Mouse (Mus musculus) G1E (cell line): Measurements from ENCODE around the gene St14. TPM values are rescaled to one million over a fixed set of nuclear protein-coding genes. Genes with fewer than 3 reads are reported as not detected.
A peak's percentile ranks its signal among the peaks of the same experiment; 100 is the strongest.

Source experiments
- ATAC-seq: 2 replicates; pipeline ENCODE4 v1.8.0; 2016; ENCODE audit warnings: mild to moderate bottlenecking; ENCODE audit not compliant: insufficient number of reproducible peaks, poor library complexity, low FRiP score, severe bottlenecking; ENCODE audit errors: extremely low read depth
- DNase-seq: peaks from one replicate; pipeline ENCODE4 v3.0.0; 2012; ENCODE audit warnings: low spot score
- H3K27me3 ChIP-seq: 2 replicates; pipeline ENCODE4 v1.6.1; 2012; ENCODE audit warnings: mild to moderate bottlenecking, low read length, inconsistent platforms; ENCODE audit not compliant: insufficient read depth
- H3K36me3 ChIP-seq: replicated peaks from 2 replicates; pipeline ENCODE3; 2012; ENCODE audit warnings: mild to moderate bottlenecking, inconsistent platforms
- H3K4me1 ChIP-seq: 2 replicates; pipeline ENCODE4 v1.6.1; 2012; ENCODE audit warnings: low read depth, low read length, inconsistent platforms, mixed read lengths; ENCODE audit not compliant: insufficient read depth
- H3K4me3 ChIP-seq: 2 replicates; pipeline ENCODE4 v1.5.1; 2012; ENCODE audit warnings: low read depth, mild to moderate bottlenecking, inconsistent platforms, low read length, moderate library complexity, mixed read lengths
- H3K9me3 ChIP-seq: replicated peaks from 2 replicates; pipeline ENCODE4 v1.6.1; 2012; ENCODE audit warnings: inconsistent platforms
- CTCF ChIP-seq: IDR thresholded peaks from 2 replicates; pipeline ENCODE4 v1.5.1; 2012; ENCODE audit warnings: low read depth, low read length, inconsistent platforms, mixed read lengths
- GATA1 ChIP-seq: IDR thresholded peaks from 2 replicates; pipeline ENCODE4 v1.6.1; 2012; ENCODE audit warnings: borderline replicate concordance, low read length, inconsistent platforms, mixed read lengths
- GATA2 ChIP-seq: IDR thresholded peaks from 2 replicates; pipeline ENCODE4 v1.6.1; 2012; ENCODE audit warnings: low read depth, low read length, inconsistent platforms, borderline replicate concordance
- POLR2AphosphoS5 ChIP-seq: IDR thresholded peaks from 2 replicates; pipeline ENCODE4 v1.6.1; 2012; ENCODE audit warnings: low read depth, low read length, inconsistent platforms; ENCODE audit not compliant: insufficient replicate concordance
- TAL1 ChIP-seq: conservative IDR thresholded peaks from 2 replicates; pipeline ENCODE4 v1.6.1; 2012; ENCODE audit warnings: low read depth, low read length, inconsistent platforms, mixed read lengths
- polyA plus RNA-seq: library from polyadenylated mRNA; stranded (reverse); fragments of >175 nt; gene quantifications from 2 replicates; pipeline ENCODE4 v1.2.3, GENCODE M21; 2012
- total RNA-seq, 2 experiments: library from RNA; stranded (forward) in 1 of 2; stranded (reverse) in 1 of 2; fragments of 200-1000 nt in 1 of 2; fragments of >200 nt in 1 of 2; fragmentation: Nextera tagmentation in 1 of 2; gene quantifications; 2 replicates each; pipeline ENCODE4 v1.2.3; 2014 to 2017

Gene St14
- total RNA-seq (2014; fragmentation: Nextera tagmentation) (not detected in 2 replicates), total RNA-seq (2017) (0.16 TPM in 1 of 2 replicates, not detected in the other), polyA plus RNA-seq (0.02 TPM in 1 of 2 replicates, not detected in the other)

DNA sequence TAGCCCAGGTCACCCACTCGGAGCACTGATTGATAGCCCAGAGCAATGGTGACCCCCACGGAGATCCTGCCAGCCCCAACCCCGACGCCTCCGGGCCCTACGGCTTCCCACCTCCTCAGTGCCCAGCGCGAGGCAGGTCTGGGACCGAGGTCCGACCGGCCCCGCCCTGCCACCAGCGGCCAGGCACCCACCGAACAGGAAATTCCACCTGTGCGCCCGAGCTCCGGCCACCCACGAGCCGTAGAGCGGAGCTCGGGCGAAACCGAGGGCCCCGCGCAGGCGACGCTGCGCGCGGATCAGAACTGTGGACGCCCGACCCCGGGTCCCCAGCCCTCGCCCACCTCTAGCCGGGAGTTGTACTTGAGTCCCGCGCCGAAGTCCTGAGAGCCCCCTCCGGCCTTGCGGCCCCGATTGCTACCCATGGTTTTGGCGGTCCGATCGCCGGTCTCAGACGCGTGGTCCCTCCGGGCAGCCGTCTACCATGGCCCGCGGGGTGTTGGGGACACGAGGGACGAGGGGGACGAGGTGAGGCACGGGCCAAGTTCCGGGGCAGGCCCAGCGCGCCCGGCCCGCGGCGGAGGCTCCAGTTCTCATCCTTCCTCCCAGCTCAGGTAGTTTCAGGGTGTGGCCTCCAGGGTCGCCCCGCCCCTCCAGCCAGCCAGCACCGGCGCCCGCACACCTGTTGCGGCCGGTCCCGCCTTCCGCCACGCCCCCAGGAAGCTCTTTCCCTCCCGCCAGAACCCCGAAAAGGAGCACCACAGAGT, at the start of gene St14:
St14 (minus strand) TSS at position 649 of the 764 bp plus-strand sequence.
- ATAC-seq (no peak), DNase-seq (no peak)
- no peak within 1 kb of the TSS for H3K4me3 ChIP-seq
- no peaks in the 10 kb centered on the region for H3K36me3 ChIP-seq
- H3K27me3 ChIP-seq = peaks cover 53% of the 10 kb centered on the region
- no peaks in the 10 kb centered on the region for H3K9me3 ChIP-seq
- 0 out of 2 replicates have a peak, but pooled peaks cover 3% of the 10 kb centered on the region for H3K4me1 ChIP-seq
- no peak for TF ChIP-seq TAL1
- no peak for TF ChIP-seq POLR2AphosphoS5
- no peak for TF ChIP-seq CTCF
- TF ChIP-seq GATA2 = no peak

GRCm38 (mm10) chr9:31177692-31178091, 46.0 kb upstream of the St14 start:
- Histone ChIP-seq H3K9me3 (no peaks in the 10 kb centered on the region), H3K27me3 (no peaks in the 10 kb centered on the region), H3K4me1 (peaks cover 56% of the 10 kb centered on the region), H3K36me3 (peaks cover 78% of the 10 kb centered on the region), H3K4me3 (no peak overlapping the region)
- TF ChIP-seq GATA2 (no peak), POLR2AphosphoS5 (no peak), GATA1 (no peak), CTCF (no peak), TAL1 (no peak)
- DNase-seq (no peak), ATAC-seq (no peak)

- Histone ChIP-seq H3K9me3 (no peaks in the 10 kb centered on the region), H3K36me3 (peaks cover 80% of the 10 kb centered on the region), H3K4me3 (no peak overlapping the region), H3K27me3 (no peaks in the 10 kb centered on the region), H3K4me1 (peaks cover 49% of the 10 kb centered on the region)
- TF ChIP-seq CTCF = no peak
- DNase-seq (peak; percentile 40), ATAC-seq (no peak)
Observed at GRCm38 (mm10) chr9:31176379-31177130, 44.9 kb upstream of the St14 start.

DNA sequence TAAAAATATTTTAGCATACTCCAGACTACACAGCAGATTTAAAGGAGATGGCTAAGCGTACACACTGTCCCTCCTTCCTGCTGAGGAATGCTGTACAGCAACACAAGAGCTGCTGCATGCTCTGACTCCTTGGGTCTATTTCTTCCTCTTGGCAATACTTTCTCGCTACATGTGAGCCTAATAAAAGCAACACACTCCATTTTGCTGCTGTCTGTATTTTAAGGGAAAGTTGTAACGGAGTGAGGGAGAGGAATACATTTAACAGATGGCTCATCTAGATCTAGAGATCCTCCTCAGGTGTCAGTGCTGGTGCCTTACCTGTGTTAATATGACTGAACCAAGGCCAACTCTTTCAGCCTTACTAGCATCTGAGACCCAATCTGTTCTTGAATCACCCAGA, 44.3 kb upstream of the St14 start:
- no peak for TF ChIP-seq GATA2
- TF ChIP-seq POLR2AphosphoS5 = no peak
- TF ChIP-seq TAL1 = no peak
- TF ChIP-seq CTCF = no peak
- TF ChIP-seq GATA1 = no peak
- Histone ChIP-seq H3K27me3 (no peaks in the 10 kb centered on the region), H3K4me3 (no peak overlapping the region), H3K9me3 (no peaks in the 10 kb centered on the region), H3K4me1 (peaks cover 43% of the 10 kb centered on the region), H3K36me3 (peaks cover 80% of the 10 kb centered on the region)
- ATAC-seq (no peak), DNase-seq (no peak)

DNA sequence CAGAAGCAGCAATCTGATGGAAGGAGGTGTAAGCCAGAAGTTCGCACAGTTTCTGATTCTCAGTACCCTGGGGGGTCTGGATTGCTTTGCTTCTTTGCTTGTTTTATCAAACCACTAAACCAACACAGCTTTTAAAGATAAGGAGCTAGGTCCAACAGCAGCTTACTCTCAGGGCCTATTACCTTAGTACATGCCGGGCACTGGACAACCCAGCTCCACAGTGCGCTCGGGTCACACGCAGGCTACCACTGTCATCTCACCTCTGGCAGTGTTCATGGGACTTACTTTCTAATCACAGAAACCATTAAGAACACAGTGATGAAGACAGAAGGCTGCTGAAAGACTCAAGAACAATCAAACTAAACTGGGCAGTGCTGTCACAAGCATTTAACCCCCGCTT, 43.7 kb upstream of the St14 start:
- H3K4me1 ChIP-seq = peaks cover 40% of the 10 kb centered on the region
- no peak for ATAC-seq

GRCm38 (mm10) chr9:31168356-31169093, 36.9 kb upstream of the St14 start:
- Histone ChIP-seq H3K36me3 (peaks cover 94% of the 10 kb centered on the region), H3K9me3 (no peaks in the 10 kb centered on the region), H3K27me3 (no peaks in the 10 kb centered on the region), H3K4me1 (peaks cover 7% of the 10 kb centered on the region; the same call in 1 of the 2 replicates), H3K4me3 (no peak overlapping the region)
- ATAC-seq = no peak
- TF ChIP-seq GATA2 = no peak
- TF ChIP-seq CTCF = no peak
- TF ChIP-seq TAL1 = no peak
- TF ChIP-seq POLR2AphosphoS5 = no peak
- no peak for TF ChIP-seq GATA1
- DNase-seq = no peak

More for the DNA sequence above, 43.7 kb upstream of the St14 start:
- TF ChIP-seq TAL1 (no peak), CTCF (no peak), GATA1 (no peak), POLR2AphosphoS5 (no peak), GATA2 (no peak)
- Histone ChIP-seq H3K9me3 (no peaks in the 10 kb centered on the region), H3K4me3 (no peak overlapping the region), H3K36me3 (peaks cover 81% of the 10 kb centered on the region), H3K27me3 (no peaks in the 10 kb centered on the region)
- DNase-seq = no peak
